Mouse (Mus musculus): ENCODE results near the gene Efna5. TPM values are rescaled to one million over a fixed set of nuclear protein-coding genes. Genes with fewer than 3 reads are reported as not detected.
A peak's percentile ranks its signal among the peaks of the same experiment; 100 is the strongest.

The Efna5 gene
- 75.1 and 76.2 TPM in 2 replicates for polyA plus RNA-seq (2015; fragmentation: Nextera tagmentation; extraction: Ambion mirVana)

DNA sequence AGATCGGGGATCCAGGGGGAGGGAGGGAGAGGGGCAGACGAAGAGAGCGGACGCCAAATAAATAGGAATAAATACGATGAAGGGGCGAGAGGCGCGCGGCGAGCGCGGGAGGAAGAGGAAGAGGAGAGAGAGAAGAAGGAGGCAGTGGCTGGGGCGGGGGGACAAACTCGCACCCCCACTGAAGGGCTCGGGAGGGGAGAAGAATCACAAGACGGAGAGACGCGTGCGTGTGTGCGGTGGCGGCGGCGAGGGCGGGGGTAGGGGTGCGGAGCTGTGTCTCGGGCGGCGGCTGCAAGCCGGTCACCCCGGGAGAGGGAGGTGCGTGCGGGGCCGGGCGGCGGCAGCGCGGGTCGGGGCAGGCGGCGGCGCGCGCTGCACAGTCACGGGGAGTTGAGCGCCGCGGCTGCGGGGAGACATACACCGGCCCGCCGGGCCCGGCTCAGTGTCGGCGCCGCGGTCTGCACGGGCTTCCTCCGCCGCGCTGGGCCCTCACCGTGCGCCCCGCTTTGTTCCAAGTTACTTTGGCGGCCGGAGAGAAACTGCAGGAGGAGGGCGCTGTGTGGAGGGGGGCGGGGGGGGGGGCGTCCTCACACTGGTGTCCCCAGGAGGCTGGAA is at the start of gene Efna5:
TSS of gene Efna5 (minus strand) at position 142 of the 615 bp plus-strand sequence.
- Histone ChIP-seq H3K36me3 (no peaks in the 10 kb centered on the region), H3K4me2 (replicated peaks) (peak within 1 kb of the TSS; percentile 97), H3K4me3 (peak within 1 kb of the TSS; percentile 91), H3K27me3 (no peaks in the 10 kb centered on the region), H3K27ac (peak within 1 kb of the TSS; percentile 96), H3K4me1 (peaks cover 9% of the 10 kb centered on the region), H3K9me3 (no peaks in the 10 kb centered on the region), H3K9ac (peak within 1 kb of the TSS; percentile 97)
- ATAC-seq (ENCODE audit: low FRiP score, low read depth): peak; percentile 3; the same call in 1 of the 2 replicates
- WGBS: 1% methylated on average over 40 of the region's 68 CpGs

DNA sequence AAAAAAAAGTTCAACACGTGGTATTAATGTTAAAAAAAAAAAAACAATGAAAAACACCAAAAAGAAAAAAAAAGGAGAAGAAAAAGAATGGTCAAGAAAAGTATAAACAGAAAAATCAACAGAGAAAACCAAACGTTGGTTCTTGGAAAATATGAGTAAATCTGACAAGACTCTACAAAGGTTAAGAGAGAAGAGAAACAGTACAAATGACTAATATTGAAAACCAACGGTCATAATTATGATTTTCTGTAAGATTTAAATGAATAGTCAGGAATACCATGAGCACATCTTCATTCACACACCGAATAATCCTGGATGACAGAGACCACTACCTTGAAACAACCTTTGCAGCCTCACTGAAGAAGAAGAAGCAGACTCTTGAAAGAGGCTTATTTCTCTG is 34.2 kb upstream of the Efna5 start:
- 79% methylated on average over 4 of the region's 4 CpGs for WGBS
- H3K27ac ChIP-seq: no peak overlapping the region
- no peaks in the 10 kb centered on the region for H3K4me1 ChIP-seq
- ATAC-seq (ENCODE audit: low FRiP score, low read depth): no peak
- no peaks in the 10 kb centered on the region for H3K9me3 ChIP-seq
- no peak overlapping the region for H3K9ac ChIP-seq
- H3K36me3 ChIP-seq: no peaks in the 10 kb centered on the region
- no peak overlapping the region for H3K4me3 ChIP-seq
- H3K4me2 ChIP-seq (replicated peaks): no peak overlapping the region
- H3K27me3 ChIP-seq: no peaks in the 10 kb centered on the region

DNA sequence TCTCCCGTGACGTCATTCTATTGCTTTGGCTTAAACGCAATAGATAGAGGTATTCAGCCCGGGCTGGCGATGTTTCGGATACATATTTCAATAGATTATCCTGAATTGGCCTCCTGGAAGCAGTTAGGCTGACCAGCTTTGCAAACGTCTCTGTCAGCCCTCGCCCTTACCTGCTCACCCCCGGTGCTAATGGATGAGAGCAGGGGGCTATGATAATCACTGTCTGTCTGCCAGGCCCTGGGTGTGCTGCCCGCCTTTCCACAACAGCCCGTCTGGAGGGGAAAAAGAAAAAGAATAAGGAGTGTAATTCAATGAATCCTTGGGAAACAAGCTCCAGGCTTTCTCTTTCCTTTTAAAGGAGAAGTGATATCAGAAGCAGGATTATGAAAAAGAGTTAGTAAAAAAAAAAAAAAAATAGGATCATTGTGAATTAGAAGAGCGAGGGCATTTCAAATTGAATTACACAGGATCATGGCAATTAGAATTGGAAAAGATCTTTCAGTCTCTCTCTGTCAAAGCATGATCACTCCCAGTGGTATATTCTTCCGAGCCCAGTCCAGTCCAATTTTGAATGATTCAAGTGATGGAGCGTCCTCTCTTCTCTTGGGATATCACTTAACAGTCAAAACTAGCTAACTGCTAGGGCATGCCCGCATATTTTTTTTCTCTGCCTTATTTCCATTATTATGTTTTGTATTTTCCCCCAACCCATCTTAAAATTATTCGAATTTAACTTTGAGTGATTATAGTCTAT is 24.8 kb upstream of the Efna5 start:
- Histone ChIP-seq H3K4me3 (no peak overlapping the region), H3K36me3 (no peaks in the 10 kb centered on the region), H3K9ac (no peak overlapping the region), H3K4me2 (replicated peaks) (no peak overlapping the region), H3K27ac (no peak overlapping the region), H3K9me3 (no peaks in the 10 kb centered on the region), H3K27me3 (no peaks in the 10 kb centered on the region), H3K4me1 (no peaks in the 10 kb centered on the region)
- ATAC-seq (ENCODE audit: low FRiP score, low read depth): no peak
- 70% methylated on average over 16 of the region's 16 CpGs for WGBS

DNA sequence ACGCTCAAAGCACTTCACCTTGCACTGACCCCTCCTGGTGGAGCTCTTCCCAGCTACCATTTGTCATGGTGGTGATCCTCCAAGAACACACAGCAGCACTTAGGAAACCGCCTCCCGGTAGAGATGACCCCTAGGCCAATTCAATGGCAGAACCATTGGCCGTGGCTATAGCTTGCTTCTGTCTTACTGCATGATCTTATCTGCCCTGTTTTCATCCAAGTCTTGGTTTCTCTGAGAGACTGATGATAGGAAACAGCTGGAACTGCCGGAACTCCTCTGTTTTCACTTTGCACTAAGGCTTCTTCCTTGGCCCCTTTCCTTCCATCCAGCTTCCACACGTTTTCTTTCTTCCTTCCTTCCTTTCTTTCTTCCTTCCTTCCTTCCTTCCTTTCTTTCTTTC is 17.9 kb upstream of the Efna5 start:
- no peak overlapping the region for H3K4me3 ChIP-seq
- no peaks in the 10 kb centered on the region for H3K4me1 ChIP-seq
- no peak overlapping the region for H3K9ac ChIP-seq
- WGBS: 69% methylated on average over 6 of the region's 6 CpGs
- no peaks in the 10 kb centered on the region for H3K9me3 ChIP-seq
- no peak overlapping the region for H3K27ac ChIP-seq
- no peak overlapping the region for H3K4me2 ChIP-seq (replicated peaks)
- H3K36me3 ChIP-seq: no peaks in the 10 kb centered on the region
- ATAC-seq (ENCODE audit: low FRiP score, low read depth): no peak
- no peaks in the 10 kb centered on the region for H3K27me3 ChIP-seq

- H3K9me3 ChIP-seq: no peaks in the 10 kb centered on the region
- ATAC-seq (ENCODE audit: low FRiP score, low read depth): no peak
- no peak overlapping the region for H3K27ac ChIP-seq
- no peaks in the 10 kb centered on the region for H3K36me3 ChIP-seq
- H3K4me3 ChIP-seq: no peak overlapping the region
- H3K27me3 ChIP-seq: no peaks in the 10 kb centered on the region
- H3K9ac ChIP-seq: no peak overlapping the region
- H3K4me2 ChIP-seq (replicated peaks): no peak overlapping the region
- H3K4me1 ChIP-seq: no peaks in the 10 kb centered on the region
- WGBS: 85% methylated on average over 5 of the region's 5 CpGs
Observed at GRCm38 (mm10) chr17:62889991-62890390, 8.9 kb upstream of the Efna5 start.

DNA sequence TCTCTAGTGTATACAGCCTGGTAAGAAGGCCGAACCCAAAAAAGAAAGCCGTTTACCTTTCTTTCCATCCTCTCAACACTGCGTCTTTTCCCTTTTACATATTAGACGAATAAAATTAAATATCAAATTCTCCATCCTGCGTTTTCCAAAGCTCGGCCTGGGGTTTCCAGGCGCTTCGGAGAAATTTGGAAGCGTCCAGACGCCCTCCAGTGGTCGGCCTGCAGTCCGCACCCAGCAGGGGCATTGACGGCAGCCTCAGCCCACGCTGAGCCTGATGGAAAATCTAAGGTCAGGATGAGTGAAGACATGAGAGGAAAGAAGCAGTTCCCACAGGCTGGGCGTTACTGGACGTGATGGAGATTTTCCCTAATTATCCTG is 3.0 kb upstream of the Efna5 start:
- H3K4me1 ChIP-seq: peaks cover 4% of the 10 kb centered on the region

GRCm38 (mm10) chr17:62883476-62884128 is 2.5 kb upstream of the Efna5 start:
- Histone ChIP-seq H3K4me3 (peak overlapping the region; percentile 91), H3K4me1 (peaks cover 8% of the 10 kb centered on the region), H3K9me3 (no peaks in the 10 kb centered on the region), H3K4me2 (replicated peaks) (peak overlapping the region; percentile 97), H3K36me3 (no peaks in the 10 kb centered on the region), H3K27ac (peak overlapping the region; percentile 87), H3K27me3 (no peaks in the 10 kb centered on the region), H3K9ac (peak overlapping the region; percentile 68)
- peak; percentile 9 for ATAC-seq (ENCODE audit: low FRiP score, low read depth)
- WGBS: under 1% methylated on average over 34 of the region's 34 CpGs

More for the DNA sequence above, 3.0 kb upstream of the Efna5 start:
- WGBS: 0% methylated on average over 16 of the region's 16 CpGs
- Histone ChIP-seq H3K36me3 (no peaks in the 10 kb centered on the region), H3K4me2 (replicated peaks) (peak overlapping the region; percentile 97), H3K27me3 (no peaks in the 10 kb centered on the region), H3K9ac (peak overlapping the region; percentile 68), H3K9me3 (no peaks in the 10 kb centered on the region), H3K4me3 (peak overlapping the region; percentile 91), H3K27ac (peak overlapping the region; percentile 87)
- ATAC-seq (ENCODE audit: low FRiP score, low read depth): peak; percentile 2; the same call in 1 of the 2 replicates

DNA sequence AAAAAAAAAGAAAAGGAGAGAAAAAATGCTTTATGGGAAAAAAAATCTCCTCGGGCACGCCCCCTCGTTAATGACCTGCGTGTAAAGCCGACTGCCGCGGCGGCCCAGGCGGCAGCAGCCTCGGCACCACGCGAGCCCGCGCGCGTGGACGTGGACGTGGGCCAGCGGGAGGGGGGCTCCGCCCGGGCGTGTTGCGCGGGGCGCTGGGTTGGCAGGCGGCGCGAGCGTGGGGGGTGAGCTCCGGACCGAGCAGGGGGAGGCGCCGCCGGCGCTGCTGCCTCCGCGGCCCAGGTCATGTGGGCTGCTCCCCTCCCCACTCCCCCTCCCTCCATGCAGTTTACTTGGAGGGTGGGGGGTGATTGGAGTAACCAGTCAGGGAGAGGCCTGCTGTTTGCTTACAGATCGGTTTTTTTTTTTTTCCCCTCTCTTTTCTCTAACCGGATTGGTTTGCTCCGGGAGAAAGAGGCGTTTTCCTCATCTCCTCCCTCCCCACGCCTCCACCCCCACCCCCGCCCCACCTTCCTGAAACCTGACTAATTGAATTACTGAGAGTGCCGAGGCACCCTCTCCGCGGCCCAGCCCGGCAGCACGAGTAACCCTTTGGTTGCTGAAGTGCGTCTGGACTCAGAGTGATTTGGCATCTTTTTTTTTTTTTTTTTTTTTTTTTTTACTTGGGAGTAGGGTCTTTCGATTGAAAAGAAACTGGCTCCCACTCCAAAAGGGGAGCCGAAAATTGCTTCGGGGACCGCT is 1.8 kb upstream of the Efna5 start:
- ATAC-seq (ENCODE audit: low FRiP score, low read depth): peak; percentile 89
- H3K4me2 ChIP-seq (replicated peaks): peak overlapping the region; percentile 97
- peaks cover 8% of the 10 kb centered on the region for H3K4me1 ChIP-seq
- no peaks in the 10 kb centered on the region for H3K9me3 ChIP-seq
- H3K4me3 ChIP-seq: peak overlapping the region; percentile 91
- WGBS: under 1% methylated on average over 44 of the region's 53 CpGs
- H3K27ac ChIP-seq: peak overlapping the region; percentile 96
- no peaks in the 10 kb centered on the region for H3K27me3 ChIP-seq
- no peaks in the 10 kb centered on the region for H3K36me3 ChIP-seq
- H3K9ac ChIP-seq: peak overlapping the region; percentile 97

DNA sequence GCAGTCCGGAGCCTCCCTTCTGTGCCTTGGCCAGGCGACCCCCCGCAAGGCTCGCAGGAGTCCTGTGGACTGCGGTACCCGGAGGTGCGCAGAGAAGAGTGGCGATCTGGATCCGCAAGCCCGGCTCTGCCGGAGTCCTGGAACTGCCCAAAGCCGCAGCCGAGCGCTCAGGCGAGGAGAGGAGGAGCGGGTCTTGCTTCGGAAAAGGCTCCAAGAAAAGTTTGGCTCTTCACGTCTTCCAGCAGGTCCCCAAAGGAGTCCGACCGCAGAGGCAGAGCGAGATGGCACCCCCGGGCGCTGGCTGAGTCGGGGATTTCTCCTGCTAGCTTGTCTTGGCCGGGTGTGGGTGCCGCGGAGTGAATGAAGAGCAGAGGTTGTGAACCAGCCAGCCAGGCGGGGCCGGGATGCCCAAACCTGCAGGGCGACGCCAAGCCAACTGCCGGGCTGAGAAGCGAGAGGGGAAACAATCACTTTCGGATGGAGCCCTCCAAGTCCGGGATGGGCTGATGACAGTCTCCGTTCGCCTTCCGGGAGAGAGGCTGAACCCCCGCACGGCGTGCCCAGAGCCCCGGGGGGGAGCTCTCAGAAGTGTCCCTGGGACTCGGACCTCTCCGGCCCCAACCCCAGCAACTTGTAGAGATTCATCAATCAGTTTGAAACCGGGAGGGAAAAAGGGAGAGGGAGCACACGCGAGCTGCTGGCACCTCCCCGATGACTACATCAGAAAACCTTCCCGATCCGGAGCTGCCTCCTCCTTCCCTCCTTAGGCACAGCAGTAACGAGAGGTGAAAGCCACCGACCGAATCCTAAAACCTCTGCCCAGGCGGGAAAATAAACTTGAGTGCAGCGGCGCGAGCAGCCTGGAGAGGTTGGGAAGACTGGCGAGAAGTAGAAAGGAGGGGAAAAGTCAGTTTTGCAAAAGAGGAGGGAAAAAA is 941 bp upstream of the Efna5 start:
- Histone ChIP-seq H3K9me3 (no peaks in the 10 kb centered on the region), H3K27me3 (no peaks in the 10 kb centered on the region), H3K36me3 (no peaks in the 10 kb centered on the region), H3K4me1 (peaks cover 8% of the 10 kb centered on the region), H3K27ac (peak overlapping the region; percentile 96), H3K4me2 (replicated peaks) (peak overlapping the region; percentile 97), H3K9ac (peak overlapping the region; percentile 97), H3K4me3 (peak overlapping the region; percentile 91)
- WGBS: under 1% methylated on average over 58 of the region's 58 CpGs
- ATAC-seq (ENCODE audit: low FRiP score, low read depth): peak; percentile 20; the same call in 1 of the 2 replicates

DNA sequence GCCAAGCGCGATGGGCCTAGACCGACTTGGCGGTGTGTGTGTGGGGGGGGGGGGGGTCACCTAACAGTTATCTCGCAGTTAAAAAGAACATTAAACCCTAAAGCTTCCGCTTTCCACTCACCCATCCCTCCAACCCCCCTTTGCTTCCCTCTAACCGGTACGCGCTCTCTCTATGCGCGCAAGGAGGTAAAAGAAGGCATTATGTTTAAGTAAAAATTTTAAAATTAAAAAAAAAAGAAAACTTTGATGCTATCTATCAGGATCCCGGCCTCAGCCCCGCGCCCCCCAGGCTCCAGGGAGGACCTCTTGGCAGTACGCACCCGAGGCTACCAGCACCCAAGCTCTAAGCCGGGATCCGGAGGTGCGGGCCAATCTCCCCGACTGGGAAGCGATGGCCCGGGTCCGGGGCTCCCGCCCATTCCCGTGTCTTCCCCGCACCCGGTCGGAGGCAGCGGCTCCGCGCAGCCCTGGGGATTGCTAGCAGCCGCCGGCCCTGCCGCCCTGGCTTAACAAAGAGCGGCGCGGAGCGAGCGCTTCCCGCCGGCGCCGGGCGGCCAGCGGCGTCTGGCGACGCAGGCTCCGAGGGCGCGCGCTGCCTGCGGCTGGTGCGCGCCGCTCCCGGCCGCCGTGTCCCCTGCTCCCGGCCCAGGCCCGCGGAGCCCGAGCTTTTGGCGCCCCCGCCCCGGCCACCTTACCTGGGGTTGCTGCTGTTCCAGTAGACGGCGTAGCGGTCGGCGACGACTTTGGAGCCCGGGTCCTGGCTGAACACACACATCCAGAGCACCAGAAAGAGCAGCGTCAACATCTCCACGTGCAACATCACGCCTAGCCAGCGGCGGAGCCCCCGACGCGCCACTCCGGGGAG is 574 bp downstream of the Efna5 start:
- Histone ChIP-seq H3K36me3 (no peaks in the 10 kb centered on the region), H3K9ac (peak overlapping the region; percentile 97), H3K9me3 (no peaks in the 10 kb centered on the region), H3K27ac (peak overlapping the region; percentile 96), H3K4me3 (peak overlapping the region; percentile 91), H3K27me3 (no peaks in the 10 kb centered on the region), H3K4me2 (replicated peaks) (peak overlapping the region; percentile 97), H3K4me1 (peaks cover 15% of the 10 kb centered on the region)
- ATAC-seq (ENCODE audit: low FRiP score, low read depth): 0 out of 2 replicates have a peak, but pooled peaks have one; percentile 2
- WGBS: under 1% methylated on average over 82 of the region's 82 CpGs

Measured in limb, embryonic 13.5 days (tissue).